Mouse (Mus musculus) heart, adult 2 months (tissue): Measurements from ENCODE around the gene Hmgxb4. TPM values are rescaled to one million over a fixed set of nuclear protein-coding genes. Genes with fewer than 3 reads are reported as not detected.

Experiments
- DNase-seq, 2 experiments: peaks; one replicate each; pipeline ENCODE4 v3.0.0; 2021
- H3K27ac ChIP-seq: fragments of 200-600 bp; 2 replicates; pipeline ENCODE4 v1.8.1; 2022
- H3K27me3 ChIP-seq: fragments of 200-500 bp; 2 replicates; pipeline ENCODE4 v1.6.1; 2012; ENCODE audit warnings: mild to moderate bottlenecking, low read length, inconsistent platforms, mixed read lengths; ENCODE audit not compliant: control insufficient read depth, insufficient read depth
- H3K36me3 ChIP-seq: fragments of 200-500 bp; 2 replicates; pipeline ENCODE4 v1.6.1; 2012; ENCODE audit warnings: low read length, inconsistent platforms; ENCODE audit not compliant: control insufficient read depth, insufficient read depth
- H3K4me1 ChIP-seq: fragments of 200-500 bp; 2 replicates; pipeline ENCODE4 v1.6.1; 2011; ENCODE audit warnings: low read length; ENCODE audit not compliant: control insufficient read depth, insufficient read depth
- H3K4me3 ChIP-seq: fragments of 200-600 bp; 2 replicates; pipeline ENCODE4 v1.8.1; 2022
- H3K79me2 ChIP-seq: fragments of 200-500 bp; replicated peaks from 2 replicates; pipeline ENCODE4 v1.6.1; 2012; ENCODE audit warnings: mild to moderate bottlenecking, inconsistent platforms, low read length, moderate library complexity, mixed read lengths; ENCODE audit not compliant: control insufficient read depth, insufficient read depth
- H3K9ac ChIP-seq: fragments of 200-500 bp; 2 replicates; pipeline ENCODE4 v1.6.1; 2012; ENCODE audit warnings: low read depth, mild to moderate bottlenecking, control low read depth, inconsistent platforms, low read length, mixed read lengths
- CTCF ChIP-seq: fragments of 200-600 bp; IDR thresholded peaks from 2 replicates; pipeline ENCODE4 v1.8.1; 2022; ENCODE audit warnings: antibody characterized with exemption, mild to moderate bottlenecking, moderate library complexity
- EP300 ChIP-seq: fragments of 200-500 bp; IDR thresholded peaks from 2 replicates; pipeline ENCODE4 v1.6.1; 2011; ENCODE audit warnings: low read depth, low read length, control low read depth; ENCODE audit not compliant: insufficient read depth
- POLR2A ChIP-seq: fragments of 200-500 bp; IDR thresholded peaks from 2 replicates; pipeline ENCODE4 v1.6.1; 2011; ENCODE audit warnings: mild to moderate bottlenecking, low read depth, low read length, control low read depth; ENCODE audit not compliant: insufficient read depth
- WGBS: fragments of 180-500 bp; shearing (Covaris S2); methylation state at CpG from one replicate; pipeline ENCODE4 v1.1.7; 2018; 5-methylcytosine and 5-hydroxymethylcytosine counted together
- intact Hi-C: fragments of 180-260 bp; cut with DNase I; formaldehyde crosslinking; loops from one replicate; pipeline ENCODE4 v1.15.1; 2025
- polyA plus RNA-seq: library from polyadenylated mRNA; depleted of rRNA; stranded (reverse); fragments of >200 nt; gene quantifications from 2 replicates; pipeline ENCODE4 v1.2.3, GENCODE M21; 2012
- total RNA-seq, 2 experiments: library from RNA; stranded (reverse); gene quantifications; 2 replicates each; pipeline ENCODE4 v1.2.3; 2021

Hmgxb4 gene
- total and polyA plus RNA-seq, 3 experiments = 10.6 to 13.3 (median 11.1) TPM

DNA sequence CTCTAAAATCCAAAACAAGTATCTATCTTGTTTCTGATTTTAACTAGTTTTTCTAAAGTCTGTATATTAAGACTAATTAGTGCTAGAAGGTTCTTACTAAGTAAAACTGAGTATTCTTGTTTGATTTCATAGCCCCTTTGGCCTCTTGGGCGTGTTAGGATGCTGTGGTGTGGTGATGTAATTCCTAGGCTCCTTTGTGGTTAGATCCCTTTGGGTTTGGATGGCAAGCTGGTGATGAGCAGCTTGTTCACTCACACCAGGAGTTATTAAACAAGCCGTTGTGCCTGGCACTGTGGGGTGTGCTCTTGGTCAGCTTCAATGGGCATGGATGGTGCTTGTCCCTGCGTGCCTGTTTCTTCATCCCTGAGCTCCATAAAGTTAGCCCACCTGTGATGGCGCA lies 60.2 kb downstream of the Hmgxb4 start:
- intact Hi-C loops = no loop called here
- 0 out of 2 replicates have a peak, but pooled peaks cover 5% of the 10 kb centered on the region for H3K36me3 ChIP-seq
- 91% methylated on average over 4 of the region's 4 CpGs for WGBS
- H3K27me3 ChIP-seq = no peaks in the 10 kb centered on the region
- H3K9ac ChIP-seq = no peak overlapping the region
- TF ChIP-seq CTCF (no peak), POLR2A (no peak), EP300 (no peak)
- no peaks in the 10 kb centered on the region for H3K4me1 ChIP-seq
- no peaks in the 10 kb centered on the region for H3K79me2 ChIP-seq
- H3K4me3 ChIP-seq = no peak overlapping the region
- H3K27ac ChIP-seq = no peak overlapping the region
- DNase-seq = no peak

- H3K79me2 ChIP-seq = no peaks in the 10 kb centered on the region
- H3K27ac ChIP-seq = no peak overlapping the region
- intact Hi-C loops = no loop called here
- 90% methylated on average over 2 of the region's 2 CpGs for WGBS
- DNase-seq = no peak
- H3K4me1 ChIP-seq = no peaks in the 10 kb centered on the region
- TF ChIP-seq CTCF (no peak), POLR2A (no peak), EP300 (no peak)
- H3K9ac ChIP-seq = no peak overlapping the region
- H3K36me3 ChIP-seq = 0 out of 2 replicates have a peak, but pooled peaks cover 5% of the 10 kb centered on the region
- H3K4me3 ChIP-seq = no peak overlapping the region
- H3K27me3 ChIP-seq = no peaks in the 10 kb centered on the region
Measured at GRCm38 (mm10) chr8:75055673-75056072, 62.5 kb downstream of the Hmgxb4 start.

- Histone ChIP-seq H3K4me3 (no peak overlapping the region), H3K36me3 (peaks cover 8% of the 10 kb centered on the region), H3K4me1 (peaks cover 7% of the 10 kb centered on the region), H3K27ac (no peak overlapping the region), H3K9ac (no peak overlapping the region), H3K27me3 (no peaks in the 10 kb centered on the region), H3K79me2 (no peaks in the 10 kb centered on the region)
- no peak for DNase-seq
- no peak for TF ChIP-seq POLR2A
- no peak for TF ChIP-seq EP300
- no peak for TF ChIP-seq CTCF
- WGBS = 72% methylated on average over 6 of the region's 6 CpGs
- intact Hi-C loops = no loop called here
Measured at GRCm38 (mm10) chr8:75060022-75060421, 66.9 kb downstream of the Hmgxb4 start.

- WGBS = 64% methylated on average over 2 of the region's 2 CpGs
- Histone ChIP-seq H3K27me3 (no peaks in the 10 kb centered on the region), H3K4me1 (peaks cover 7% of the 10 kb centered on the region), H3K27ac (no peak overlapping the region), H3K9ac (no peak overlapping the region), H3K79me2 (no peaks in the 10 kb centered on the region), H3K36me3 (peaks cover 3% of the 10 kb centered on the region), H3K4me3 (no peak overlapping the region)
- peak in 1 of 2 experiments; percentile 23 for DNase-seq
- intact Hi-C loops = no loop called here
- TF ChIP-seq EP300 = no peak
- TF ChIP-seq CTCF = no peak
- TF ChIP-seq POLR2A = no peak
Measured at GRCm38 (mm10) chr8:75060815-75061214, 67.7 kb downstream of the Hmgxb4 start.

GRCm38 (mm10) chr8:75063290-75063689 lies 70.1 kb downstream of the Hmgxb4 start:
- TF ChIP-seq EP300 (no peak), CTCF (no peak), POLR2A (no peak)
- Histone ChIP-seq H3K79me2 (no peaks in the 10 kb centered on the region), H3K9ac (no peak overlapping the region), H3K27me3 (no peaks in the 10 kb centered on the region), H3K4me3 (no peak overlapping the region), H3K27ac (peak overlapping the region; percentile 36), H3K36me3 (peaks cover 3% of the 10 kb centered on the region), H3K4me1 (peaks cover 7% of the 10 kb centered on the region)
- 23% methylated on average over 3 of the region's 3 CpGs for WGBS
- peak; percentile 50 to 67 for DNase-seq
- intact Hi-C loops = loop anchor here (1.0 kb wide), 1 partner anchor 26 kb away; no protein-coding TSS in a partner anchor

GRCm38 (mm10) chr8:75064790-75065189 lies 71.6 kb downstream of the Hmgxb4 start:
- WGBS = 65% methylated on average over 3 of the region's 3 CpGs
- no peaks in the 10 kb centered on the region for H3K79me2 ChIP-seq
- H3K27me3 ChIP-seq = no peaks in the 10 kb centered on the region
- peaks cover 7% of the 10 kb centered on the region for H3K4me1 ChIP-seq
- H3K27ac ChIP-seq = no peak overlapping the region; the same call in 1 of the 2 replicates
- no peak overlapping the region for H3K4me3 ChIP-seq
- TF ChIP-seq POLR2A (no peak), CTCF (no peak), EP300 (no peak)
- peak in 1 of 2 experiments; percentile 33 for DNase-seq
- H3K36me3 ChIP-seq = peaks cover 3% of the 10 kb centered on the region
- H3K9ac ChIP-seq = no peak overlapping the region
- intact Hi-C loops = no loop called here
